Mouse (Mus musculus): ENCODE measurements around the gene Nup85.
"Not testable (repeated sequence)": the region's sequence is repeated elsewhere in the genome, so short reads cannot be mapped to it uniquely, and the experiment has no call there.

DNA sequence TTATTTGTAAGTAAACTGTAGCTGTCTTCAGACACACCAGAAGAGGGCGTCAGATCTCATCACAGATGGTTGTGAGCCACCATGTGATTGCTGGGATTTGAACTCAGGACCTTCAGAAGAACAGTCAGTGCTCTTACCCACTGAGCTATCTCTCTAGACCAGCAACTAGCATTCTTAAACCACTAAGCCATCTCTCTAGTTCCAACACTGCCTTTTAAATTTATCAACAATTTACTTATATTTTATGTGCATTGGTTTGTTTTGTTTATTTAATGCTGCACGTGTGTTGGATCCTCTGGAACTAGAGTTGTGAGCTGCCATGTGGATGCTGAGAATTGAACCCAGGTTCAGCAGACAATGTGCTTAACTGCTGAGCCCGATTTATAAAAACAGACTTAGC, 37.8 kb upstream of the Nup85 start:
- TF ChIP-seq GATA1 (IDR thresholded peaks at IDR 0.05; ENCODE audit: borderline replicate concordance, low read length); FLI1 (IDR thresholded peaks at IDR 0.05; ENCODE audit: low read length): not testable (repeated sequence)

All from megakaryocyte, embryonic 14.5 days (primary cell).